Mouse (Mus musculus) C2C12 (cell line): ENCODE results near the gene Commd1.

ENCODE experiments used
- CEBPB ChIP-seq: IDR thresholded peaks from one replicate; pipeline ENCODE4 v1.6.1; 2011; ENCODE audit warnings: low read depth, mild to moderate bottlenecking, control low read depth, moderate library complexity
- CTCF ChIP-seq: IDR thresholded peaks from one replicate; pipeline ENCODE4 v1.5.1; 2011; ENCODE audit not compliant: control insufficient read depth, insufficient read depth, insufficient read length

GRCm38 (mm10) chr11:22856371-22856965 is 125.7 kb downstream of the Commd1 start:
- TF ChIP-seq CTCF (no peak), CEBPB (no peak)
